Mouse (Mus musculus): ENCODE data around the gene Prkg1.
A peak's percentile ranks its signal among the peaks of the same experiment; 100 is the strongest.
"Not testable (repeated sequence)": the region's sequence is repeated elsewhere in the genome, so short reads cannot be mapped to it uniquely, and the experiment has no call there.

Gene Prkg1

DNA sequence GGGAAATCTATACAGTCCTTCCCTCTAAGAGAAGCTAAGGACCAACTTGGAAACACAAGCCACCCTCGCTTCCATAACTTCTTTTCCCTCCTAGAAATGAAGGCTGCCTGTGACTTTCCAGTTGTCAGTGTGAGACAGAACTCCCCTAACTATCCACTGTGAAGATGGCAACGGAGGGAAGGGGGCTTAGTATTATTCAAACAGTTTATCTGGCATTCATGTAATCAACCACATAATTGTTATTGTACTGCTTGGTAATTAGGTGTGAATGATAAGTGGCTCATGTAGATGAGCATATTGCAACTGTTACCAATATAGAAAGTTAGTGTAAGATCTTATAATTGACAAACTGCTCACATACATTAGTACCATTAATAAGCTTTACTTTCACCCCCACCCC lies 333.4 kb downstream of the Prkg1 start:
- no peak for DNase-seq (ENCODE audit: low spot score in 2 of 2)

DNA sequence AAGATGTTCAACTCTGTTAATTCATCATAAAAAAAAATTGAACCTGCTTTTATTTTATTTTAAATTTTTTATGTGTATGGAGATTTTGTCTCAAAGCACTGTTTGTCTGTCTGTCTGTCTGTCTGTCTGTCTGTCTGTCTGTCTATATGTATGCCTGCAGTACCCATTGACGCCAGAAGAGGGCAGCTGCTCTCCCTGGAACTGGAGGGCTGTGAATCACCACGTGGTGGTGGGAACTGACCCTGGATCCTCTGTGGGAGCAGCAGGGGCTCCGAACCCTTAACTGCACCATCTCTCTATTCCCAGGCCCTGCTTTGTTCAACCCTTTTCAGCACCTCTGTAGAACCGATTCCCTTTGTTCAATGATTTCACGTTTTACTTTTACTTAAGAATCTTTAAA lies 338.7 kb downstream of the Prkg1 start:
- DNase-seq (ENCODE audit: low spot score in 2 of 2), result no peak

DNA sequence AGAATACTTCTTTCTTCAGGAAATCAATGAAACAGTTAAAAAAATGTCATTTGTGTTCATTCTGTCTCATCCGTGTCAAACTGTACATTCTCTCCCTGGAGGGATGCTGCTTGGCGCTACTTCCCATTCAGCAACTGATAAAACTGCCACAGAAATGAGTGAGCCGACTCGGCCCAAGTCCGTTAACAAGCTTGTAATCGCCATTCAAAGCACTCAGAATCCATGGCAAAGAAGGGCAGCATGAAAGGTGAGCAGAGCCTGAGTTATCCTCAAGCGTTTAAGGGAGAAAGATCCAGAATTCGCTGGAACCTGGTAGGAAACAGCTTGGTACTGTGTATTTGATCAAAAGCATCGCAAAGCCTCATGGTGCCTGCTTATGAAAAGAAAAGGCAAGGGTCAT lies 339.6 kb downstream of the Prkg1 start:
- DNase-seq (ENCODE audit: low spot score in 2 of 2), result no peak

DNA sequence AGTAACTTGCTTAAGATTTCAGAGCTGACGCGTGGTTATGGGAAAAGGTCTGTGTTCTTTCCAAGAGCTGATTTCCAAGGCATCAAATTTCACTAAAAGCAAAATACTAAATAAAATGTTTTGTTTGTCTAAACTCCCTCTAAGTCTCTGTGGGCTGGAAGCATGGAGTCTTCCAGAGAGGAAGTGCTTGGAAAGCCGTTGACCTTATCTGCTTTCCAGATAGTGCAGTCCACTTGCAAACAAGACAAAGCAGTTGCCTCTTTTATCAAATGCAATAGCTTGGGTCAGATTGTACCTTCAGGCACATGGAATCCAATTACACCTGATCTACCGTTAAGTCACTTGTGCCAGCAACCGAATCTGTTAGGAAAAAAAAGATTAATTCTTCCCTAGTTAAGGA lies 340.5 kb downstream of the Prkg1 start:
- no peak for DNase-seq (ENCODE audit: low spot score in 2 of 2)

DNA sequence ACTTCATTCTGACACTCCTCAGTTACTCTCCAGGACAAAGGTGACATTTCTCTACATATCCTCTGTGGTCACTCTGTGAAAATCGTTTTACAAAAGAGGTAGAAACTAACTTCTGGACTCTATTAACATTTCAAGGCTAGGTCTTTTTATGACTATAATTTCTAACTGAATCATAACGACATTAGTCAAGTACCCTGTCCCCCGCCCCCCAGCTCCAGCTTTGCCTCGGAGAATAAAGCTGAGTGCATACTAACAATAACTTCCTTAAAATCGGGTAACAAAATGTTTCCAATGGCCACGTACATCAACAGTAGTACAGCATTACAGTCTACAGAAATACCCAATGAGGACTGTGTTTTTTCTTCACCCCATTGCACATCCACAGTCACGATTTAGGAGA lies 351.3 kb downstream of the Prkg1 start:
- no peak for DNase-seq (ENCODE audit: low spot score in 2 of 2)

DNA sequence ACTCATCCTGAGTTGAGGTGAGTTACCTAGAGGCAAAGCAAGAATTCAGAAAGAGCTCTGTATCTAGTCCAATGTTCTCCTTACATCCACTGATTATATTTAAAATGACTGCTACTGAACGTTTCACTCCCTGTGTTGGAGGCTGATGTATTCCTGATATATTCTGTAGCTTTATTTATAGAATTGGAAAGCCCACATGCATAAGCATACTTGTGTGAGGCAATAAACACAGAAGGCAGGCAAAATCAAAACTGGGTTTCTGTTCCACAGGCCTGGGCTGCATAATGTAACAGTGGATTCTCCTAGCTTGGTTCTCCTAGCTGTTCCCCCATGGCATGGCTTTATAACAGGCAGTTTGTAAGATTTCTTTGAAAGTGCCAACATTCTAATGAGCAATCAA lies 368.7 kb downstream of the Prkg1 start:
- peak in 1 of 2 experiments; percentile 20 for DNase-seq (ENCODE audit: low spot score in 2 of 2)

DNA sequence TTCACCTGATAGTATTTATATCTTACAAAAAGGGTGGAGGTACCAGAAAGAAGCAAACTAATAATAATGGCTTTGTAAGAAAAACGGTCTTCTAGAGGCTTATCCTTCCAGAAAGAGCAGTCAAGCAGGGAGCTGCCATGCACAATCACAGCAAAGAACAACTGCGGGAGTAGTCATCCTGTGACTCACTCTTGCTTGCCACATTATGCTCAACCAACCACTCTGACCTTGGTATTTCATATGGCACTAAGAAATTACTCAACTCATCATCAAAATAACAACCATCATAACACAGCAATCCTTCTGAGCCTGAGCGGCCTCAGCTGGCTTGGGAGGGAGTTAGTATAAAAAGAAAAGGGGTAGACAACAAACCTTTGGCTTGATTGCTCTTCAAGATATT lies 379.5 kb downstream of the Prkg1 start:
- DNase-seq (ENCODE audit: low spot score in 2 of 2), result no peak

DNA sequence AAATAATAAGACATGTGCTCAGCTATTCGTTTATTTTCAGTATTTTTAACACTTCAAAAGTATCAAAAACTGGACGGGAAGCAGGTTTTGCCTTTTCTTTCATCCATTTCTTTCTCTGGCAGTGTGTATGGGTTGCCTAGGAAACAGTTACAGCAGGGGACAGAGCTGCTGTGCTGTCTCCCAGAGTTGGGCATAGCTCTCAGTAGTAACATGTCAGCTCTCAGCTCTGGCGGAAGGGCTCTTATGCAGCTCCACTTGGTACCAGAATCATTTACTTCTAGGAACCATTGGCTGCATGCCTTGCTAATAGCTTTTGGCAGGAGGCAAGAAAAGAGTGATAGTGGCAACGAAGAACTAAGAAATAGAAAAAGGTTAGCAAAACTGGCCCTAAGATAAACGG lies 381.0 kb downstream of the Prkg1 start:
- DNase-seq (ENCODE audit: low spot score in 2 of 2), result peak in 1 of 2 experiments; percentile 26

DNA sequence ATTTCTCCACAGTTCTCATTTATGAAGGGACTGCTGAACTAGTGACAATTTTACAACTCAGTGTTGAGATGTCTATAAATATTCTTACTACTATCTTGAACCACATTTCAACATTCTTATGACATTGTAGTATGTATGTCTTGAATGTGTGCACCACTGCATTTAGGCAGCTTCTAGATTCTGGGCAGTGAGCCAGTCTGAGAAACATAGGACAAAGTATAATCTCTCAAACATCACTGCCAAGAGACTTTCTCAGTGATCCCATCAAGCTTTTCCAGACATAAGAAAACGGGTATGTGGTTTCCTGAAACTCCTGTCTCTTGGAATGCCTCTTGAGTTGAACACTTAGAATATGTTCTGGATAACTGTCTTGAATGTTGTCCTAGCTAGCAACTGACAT lies 394.7 kb downstream of the Prkg1 start:
- no peak for DNase-seq (ENCODE audit: low spot score in 2 of 2)

DNA sequence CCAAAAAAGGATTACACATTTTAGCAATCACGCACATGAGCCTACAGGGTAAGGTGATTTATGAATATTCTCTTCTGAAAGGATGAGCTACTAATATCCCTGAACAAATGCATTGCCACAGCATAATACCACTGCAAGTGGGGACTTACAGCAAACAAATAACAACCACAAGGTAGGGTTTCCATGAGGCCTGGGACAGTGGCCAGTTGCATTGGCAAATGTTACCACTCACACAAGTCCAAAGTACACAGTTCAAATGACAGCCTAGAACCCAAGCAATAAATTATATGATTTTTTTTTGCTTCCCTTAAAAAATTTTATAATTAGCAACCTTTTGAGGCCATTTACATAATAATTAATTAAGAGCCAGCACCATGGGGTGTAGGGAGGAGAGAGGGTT lies 395.7 kb downstream of the Prkg1 start:
- no peak for DNase-seq (ENCODE audit: low spot score in 2 of 2)

DNA sequence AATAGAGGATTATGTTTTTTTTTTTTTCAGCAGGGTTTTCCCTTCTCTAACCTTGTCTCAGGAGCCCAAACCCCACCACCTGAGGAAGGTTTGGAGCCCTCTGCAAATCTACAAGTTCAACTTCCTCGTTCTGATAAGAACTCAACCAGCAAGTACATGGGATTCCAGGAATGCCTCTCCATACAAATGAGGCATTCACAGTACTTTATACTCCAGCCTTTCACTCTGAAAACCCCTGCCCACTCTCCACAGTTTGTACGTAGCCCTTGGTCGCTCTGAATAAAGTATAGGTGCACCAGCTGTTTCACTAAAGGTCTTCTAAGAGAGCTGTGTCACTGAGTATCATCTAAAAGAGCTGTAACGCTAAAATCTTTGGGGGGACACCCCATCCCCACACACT lies 402.8 kb downstream of the Prkg1 start:
- DNase-seq (ENCODE audit: low spot score in 2 of 2), result no peak

DNA sequence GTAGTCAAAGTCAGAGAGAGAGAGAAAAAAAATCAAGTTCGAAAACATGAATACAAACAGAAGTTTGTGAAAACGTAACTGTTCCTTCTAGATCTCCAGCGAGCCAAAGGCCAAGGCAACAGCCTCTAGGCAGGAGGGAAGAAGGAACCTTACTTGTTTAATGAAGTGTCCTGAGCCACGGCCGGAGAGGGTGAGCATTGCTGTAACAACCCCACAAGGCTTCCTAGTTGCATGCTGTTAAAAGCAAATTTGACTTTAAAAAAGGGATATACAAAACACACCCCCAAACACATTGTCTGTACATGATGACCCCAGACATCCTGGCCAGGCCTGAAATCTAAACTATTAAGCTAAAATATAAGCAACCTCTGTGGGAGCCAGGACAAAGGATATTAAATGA lies 403.3 kb downstream of the Prkg1 start:
- DNase-seq (ENCODE audit: low spot score in 2 of 2), result no peak

DNA sequence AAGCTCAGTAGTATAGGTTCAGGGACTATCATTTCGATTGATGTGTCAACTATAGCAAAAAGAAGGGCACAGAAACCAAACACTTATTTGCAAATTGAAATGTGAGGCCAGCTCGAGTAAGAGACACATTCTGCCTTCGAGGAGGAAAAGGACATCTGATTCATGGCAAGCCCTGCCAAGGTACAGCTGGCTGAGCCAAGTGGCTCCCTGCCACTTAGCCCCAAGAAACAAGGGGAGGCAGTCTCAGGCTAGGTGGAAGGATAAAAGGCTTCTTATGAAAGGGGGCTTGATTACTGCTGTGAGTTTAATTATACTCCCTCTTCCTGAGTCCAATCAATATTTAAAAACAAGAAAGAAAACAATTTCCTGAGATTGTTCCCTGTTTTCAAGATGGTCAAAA lies 403.7 kb downstream of the Prkg1 start:
- peak; percentile 20 to 29 for DNase-seq (ENCODE audit: low spot score in 2 of 2)

DNA sequence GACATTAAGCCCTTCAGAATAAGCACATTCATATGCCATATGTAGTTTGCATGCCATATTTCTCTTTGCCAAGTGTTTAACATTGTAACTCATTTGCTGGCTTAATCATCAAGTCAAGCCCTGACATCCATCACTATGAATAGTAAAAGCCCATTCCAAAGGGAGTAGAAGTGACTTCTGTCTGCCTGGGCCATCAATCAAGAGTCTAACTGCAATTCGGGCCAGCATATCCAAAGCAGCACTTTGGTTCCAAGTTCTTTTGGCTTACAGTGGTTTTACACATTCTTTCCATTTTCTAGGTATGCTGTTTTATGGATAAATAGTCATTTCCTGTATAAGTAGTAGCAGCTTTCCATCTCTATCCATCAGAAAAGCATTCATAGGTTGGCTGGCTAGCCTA lies 409.9 kb downstream of the Prkg1 start:
- DNase-seq (ENCODE audit: low spot score in 2 of 2), result no peak

DNA sequence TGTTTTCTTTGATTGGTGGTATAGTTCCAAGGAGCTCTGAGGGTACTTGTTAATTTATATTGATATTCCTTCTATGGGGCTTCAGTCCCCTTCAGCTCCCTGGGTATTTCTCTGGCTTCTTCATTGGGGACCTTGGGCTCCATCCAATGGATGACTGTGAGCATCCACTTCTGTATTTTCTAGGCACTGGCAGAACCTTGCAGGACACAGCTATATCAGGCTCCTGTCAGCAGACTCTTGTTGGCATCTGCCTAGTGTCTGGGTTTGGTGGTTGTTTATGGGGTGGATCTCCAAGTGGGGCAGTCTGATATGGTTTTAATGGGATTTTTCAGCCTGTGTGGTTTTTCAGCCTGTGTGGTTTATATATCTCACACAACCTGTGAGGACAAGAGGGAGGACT lies 412.0 kb downstream of the Prkg1 start:
- DNase-seq (ENCODE audit: low spot score in 2 of 2), result not testable (repeated sequence)

DNA sequence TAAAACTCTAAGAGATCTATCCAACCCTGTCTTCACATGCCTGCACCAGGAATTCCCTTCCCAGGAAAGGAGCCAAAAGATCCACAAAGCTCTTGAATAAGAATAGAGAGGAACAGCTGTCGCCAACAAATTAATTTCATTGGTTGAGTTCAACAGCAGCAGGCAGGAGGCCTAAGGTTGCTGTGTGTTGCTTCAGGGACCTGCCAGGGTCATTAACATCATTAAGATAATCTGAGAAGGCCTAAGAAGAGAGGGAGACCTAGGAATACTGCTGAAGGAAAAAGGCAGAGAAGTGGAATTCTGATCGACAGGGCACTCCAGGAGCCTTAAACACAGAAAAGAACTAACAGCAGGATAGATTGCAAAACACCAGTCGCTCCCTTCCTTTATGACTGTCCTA lies 413.0 kb downstream of the Prkg1 start:
- no peak for DNase-seq (ENCODE audit: low spot score in 2 of 2)

DNA sequence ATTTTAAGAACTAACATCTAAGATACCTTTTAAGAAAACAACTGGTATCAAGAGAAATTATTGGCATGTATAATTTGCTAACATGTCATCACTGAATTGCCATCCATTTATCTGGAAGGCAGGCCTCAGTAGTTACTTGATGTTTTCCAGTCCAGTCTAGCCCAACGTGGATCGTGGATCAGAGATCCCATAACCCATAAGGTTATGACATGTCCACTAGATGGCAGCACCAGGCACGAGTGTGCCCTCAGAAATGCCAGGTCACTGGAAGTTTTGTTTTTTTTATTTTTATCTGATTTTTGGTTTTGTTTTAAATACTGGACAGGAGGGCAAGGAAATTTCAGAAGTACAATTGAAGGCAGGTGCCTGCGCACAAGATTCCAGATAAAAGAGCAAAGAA lies 422.7 kb downstream of the Prkg1 start:
- no peak for DNase-seq (ENCODE audit: low spot score in 2 of 2)

DNA sequence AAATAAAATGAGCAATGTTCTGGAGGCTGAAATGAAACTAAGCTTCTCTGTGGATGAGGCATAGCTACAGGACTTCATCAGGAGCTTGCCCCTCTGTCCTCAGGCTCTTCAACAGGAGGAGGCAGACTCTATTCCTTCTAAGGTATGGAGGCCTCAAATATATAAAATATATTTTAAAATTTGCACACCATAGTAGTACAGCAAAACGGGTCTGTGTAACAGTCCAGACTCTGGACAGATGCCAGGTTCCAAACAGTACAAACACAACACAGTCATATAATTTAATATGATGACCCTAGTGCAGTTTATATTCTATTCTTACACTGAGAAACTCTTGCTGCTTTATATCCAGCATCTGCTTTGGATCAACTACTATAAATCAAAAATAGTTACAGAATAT lies 423.9 kb downstream of the Prkg1 start:
- no peak for DNase-seq (ENCODE audit: low spot score in 2 of 2)

DNA sequence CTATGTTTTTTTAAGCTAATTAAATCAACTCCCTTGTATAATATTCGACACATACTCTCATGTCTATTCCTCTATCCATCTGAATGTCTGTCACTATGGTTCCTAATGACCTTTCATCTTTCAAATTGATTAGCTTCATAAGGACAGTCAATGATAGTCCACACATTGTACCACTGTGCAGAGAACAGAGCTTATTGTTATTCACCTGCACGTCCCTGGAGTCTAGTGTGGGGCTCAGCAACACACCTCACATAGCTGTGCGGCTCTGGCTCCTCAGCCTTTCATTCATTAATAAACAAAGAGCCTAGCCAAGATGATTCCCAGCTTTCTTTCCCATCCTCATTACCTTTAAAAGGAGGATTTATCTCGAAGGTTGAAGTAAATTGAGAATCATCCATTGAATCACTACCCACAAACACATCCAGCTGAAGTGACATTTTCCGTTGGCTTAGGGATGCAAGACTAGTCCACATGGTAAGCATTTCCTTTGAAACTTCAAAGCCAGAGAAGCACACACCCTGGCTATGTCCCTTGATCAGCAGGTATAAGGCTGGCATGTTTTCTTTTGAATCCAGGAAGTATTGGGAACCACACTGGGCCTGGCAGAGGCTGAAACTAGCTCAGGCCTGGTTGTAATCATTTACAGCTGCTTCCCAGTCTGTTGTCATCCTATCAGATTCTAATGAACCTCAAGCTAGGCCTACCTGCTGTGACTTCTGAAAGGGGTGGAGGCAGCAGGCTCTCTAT lies 426.3 kb downstream of the Prkg1 start:
- no peak for DNase-seq (ENCODE audit: low spot score in 2 of 2)

DNA sequence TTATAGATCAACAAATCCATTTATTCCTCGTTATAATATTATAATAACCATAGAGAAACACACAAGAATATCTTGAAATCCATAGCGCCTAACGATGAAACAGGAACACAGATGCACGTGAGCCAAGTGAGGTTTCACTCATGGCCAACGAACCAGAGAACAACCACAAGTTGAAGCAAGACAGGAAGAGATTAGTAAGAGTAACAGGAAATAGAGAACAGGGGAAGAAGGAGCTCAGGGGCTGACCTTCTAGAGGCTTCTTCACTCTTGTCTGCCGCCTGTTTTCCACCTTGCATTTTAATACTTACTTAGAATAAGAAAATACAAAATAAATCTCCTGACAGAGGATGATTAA lies 427.0 kb downstream of the Prkg1 start:
- no peak for DNase-seq (ENCODE audit: low spot score in 2 of 2)

DNA sequence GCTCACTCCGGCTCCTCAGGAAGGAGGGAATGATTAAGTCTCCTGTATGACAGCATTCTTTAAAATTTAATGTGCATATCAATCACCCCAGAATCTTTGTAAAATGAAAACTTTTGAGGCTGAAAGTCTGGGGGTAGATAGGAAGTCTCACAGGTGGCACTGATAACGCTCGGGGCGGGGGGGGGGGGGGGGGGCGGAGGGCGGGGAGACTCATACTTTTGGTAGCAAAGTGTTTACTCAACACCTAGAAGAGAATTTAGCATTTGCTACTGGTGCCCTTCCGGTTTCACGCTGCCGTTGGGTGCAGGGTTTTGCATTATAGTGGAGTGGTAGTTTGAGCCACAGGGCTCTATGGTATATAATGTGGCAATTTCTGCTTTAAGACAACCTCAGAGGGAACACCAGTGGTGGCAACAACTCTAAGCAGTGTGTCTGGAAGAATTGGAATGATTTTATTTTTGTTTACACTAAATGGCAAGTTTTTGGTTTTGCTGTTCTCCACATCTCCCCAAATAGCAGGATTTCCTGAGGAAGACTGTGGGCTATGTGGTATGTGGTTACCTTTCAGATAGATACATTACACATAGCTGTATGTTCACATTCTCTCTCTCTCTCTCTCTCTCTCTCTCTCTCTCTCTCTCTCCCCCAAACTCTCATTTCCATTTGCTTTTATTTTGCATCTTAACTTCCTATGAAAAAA lies 427.5 kb downstream of the Prkg1 start:
- DNase-seq (ENCODE audit: low spot score in 2 of 2), result no peak

DNA sequence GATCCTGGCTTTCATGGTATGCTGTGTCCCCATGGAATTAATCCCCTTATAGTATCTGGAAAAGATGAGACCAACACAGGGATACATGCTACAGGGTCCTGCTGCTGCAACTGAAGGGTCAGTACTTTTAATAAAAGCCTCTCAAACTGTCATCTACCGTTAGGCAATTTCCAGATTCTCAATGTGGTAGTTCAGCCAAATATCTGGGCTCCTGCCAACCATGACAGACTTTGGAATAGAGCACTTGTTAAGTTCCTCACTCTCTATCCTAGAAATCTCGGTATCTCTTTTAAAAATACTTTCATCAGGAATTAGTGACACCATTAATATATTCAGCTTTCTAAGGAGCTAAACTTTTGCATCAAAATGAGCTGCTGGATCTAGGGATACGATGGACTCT lies 428.5 kb downstream of the Prkg1 start:
- DNase-seq (ENCODE audit: low spot score in 2 of 2), result no peak

DNA sequence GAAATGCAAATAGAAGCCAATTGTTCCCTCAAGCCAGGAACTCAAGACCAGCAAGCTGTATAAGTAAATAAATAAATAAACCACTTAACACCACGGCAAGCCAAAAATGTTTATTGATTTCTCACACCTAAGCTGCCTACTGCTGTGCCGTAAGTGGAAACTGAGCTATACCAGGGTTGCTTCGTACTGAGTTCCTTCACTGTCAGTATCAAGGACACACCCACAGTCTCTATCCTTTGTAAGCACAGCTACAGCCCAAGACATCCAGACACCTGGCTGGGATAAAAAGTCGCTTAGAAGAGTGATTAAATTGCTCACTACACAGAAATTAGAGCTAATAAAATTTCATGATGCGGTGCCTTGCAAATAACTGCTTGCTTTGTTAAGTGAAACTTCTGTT lies 434.9 kb downstream of the Prkg1 start:
- no peak for DNase-seq (ENCODE audit: low spot score in 2 of 2)

DNA sequence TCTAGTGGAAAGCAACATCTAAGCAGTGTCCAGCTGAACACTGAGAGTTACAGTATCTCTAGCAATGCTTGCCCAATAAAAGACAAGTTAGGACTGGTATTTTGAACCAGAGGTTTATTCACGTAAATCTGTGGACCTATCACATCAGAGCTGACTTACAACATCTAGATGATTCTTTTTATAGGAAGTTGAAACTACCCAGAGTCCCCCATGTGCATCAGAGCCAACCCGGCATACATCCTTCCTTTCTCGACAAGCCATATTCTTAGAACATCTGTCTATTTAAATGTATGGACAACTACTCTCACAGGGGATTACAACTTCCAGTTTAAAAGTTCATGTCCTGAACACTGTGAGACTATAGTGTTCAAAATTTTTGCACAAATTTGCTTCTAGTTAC lies 460.1 kb downstream of the Prkg1 start:
- DNase-seq (ENCODE audit: low spot score in 2 of 2), result no peak

Measured in right cerebral cortex, postnatal 36 days (tissue).